Mouse (Mus musculus) lung, postnatal 0 days (tissue): Measurements from ENCODE around the gene Tssk1. TPM values are rescaled to one million over a fixed set of nuclear protein-coding genes. Genes with fewer than 3 reads are reported as not detected.

Experiments used
- ATAC-seq: fragments of 200-750 bp; cut with Nextera tagmentation; 2 replicates; pipeline ENCODE4 v1.8.0; 2017; ENCODE audit warnings: moderate library complexity
- DNase-seq: peaks from one replicate; pipeline ENCODE4 v3.0.0-alpha.2; 2016; ENCODE audit warnings: low spot score
- H3K27ac ChIP-seq: fragments of 300-500 bp; sonication (generic); 2 replicates; pipeline ENCODE4 v1.5.1; 2014; ENCODE audit warnings: antibody characterized with exemption, mild to moderate bottlenecking, low read length, mixed read lengths
- H3K27me3 ChIP-seq: fragments of 300-500 bp; sonication (generic); replicated peaks from 2 replicates; pipeline ENCODE4 v1.6.1; 2014; ENCODE audit warnings: low read length, mixed read lengths; ENCODE audit not compliant: insufficient read depth
- H3K36me3 ChIP-seq: fragments of 300-500 bp; sonication (generic); 2 replicates; pipeline ENCODE4 v1.6.1; 2014; ENCODE audit warnings: low read length, mixed read lengths; ENCODE audit not compliant: insufficient read depth
- H3K4me1 ChIP-seq: fragments of 300-500 bp; sonication (generic); 2 replicates; pipeline ENCODE4 v1.6.1; 2014; ENCODE audit warnings: antibody characterized with exemption, low read depth, low read length, mixed read lengths; ENCODE audit not compliant: insufficient read depth
- H3K4me2 ChIP-seq: fragments of 300-500 bp; sonication (generic); replicated peaks from 2 replicates; pipeline ENCODE4 v1.6.1; 2014; ENCODE audit warnings: low read depth, mild to moderate bottlenecking, low read length, moderate library complexity, mixed read lengths
- H3K4me3 ChIP-seq: fragments of 300-500 bp; sonication (generic); 2 replicates; pipeline ENCODE4 v1.5.1; 2014; ENCODE audit warnings: low read depth, low read length
- H3K9ac ChIP-seq: fragments of 300-500 bp; sonication (generic); replicated peaks from 2 replicates; pipeline ENCODE4 v1.6.1; 2014; ENCODE audit warnings: low read depth, mild to moderate bottlenecking
- H3K9me3 ChIP-seq: fragments of 300-500 bp; sonication (generic); 2 replicates; pipeline ENCODE4 v1.6.1; 2016; ENCODE audit warnings: low read length, mixed read lengths
- CTCF ChIP-seq: IDR thresholded peaks from 2 replicates; pipeline ENCODE4 v1.5.1; 2016; ENCODE audit warnings: antibody characterized with exemption, mild to moderate bottlenecking
- EP300 ChIP-seq: IDR thresholded peaks from 2 replicates; pipeline ENCODE4 v1.6.1; 2016; ENCODE audit warnings: antibody characterized with exemption, mild to moderate bottlenecking, control low read depth
- WGBS: fragments of 180-500 bp; shearing (Covaris S2); extraction: QIAGEN DNeasy Blood & Tissue Kit; methylation state at CpG from one replicate; pipeline ENCODE4 v1.1.7; 2014; 5-methylcytosine and 5-hydroxymethylcytosine counted together
- polyA plus RNA-seq: library from polyadenylated mRNA; unstranded; fragments of >200 nt; fragmentation: Nextera tagmentation; extraction: Ambion mirVana; gene quantifications from 2 replicates; pipeline ENCODE4 v1.2.1, GENCODE M21; 2015

Tssk1 gene
- polyA plus RNA-seq, 1 experiment from 2014 or later, result not detected

GRCm38 (mm10) chr16:17945081-17945831 lies 51.2 kb downstream of the Tssk1 start:
- Histone ChIP-seq H3K9me3 (no peaks in the 10 kb centered on the region), H3K4me2 (no peak overlapping the region), H3K27me3 (no peaks in the 10 kb centered on the region), H3K27ac (0 out of 2 replicates have a peak overlapping the region, but pooled peaks have one; percentile 16), H3K9ac (no peak overlapping the region), H3K4me1 (no peaks in the 10 kb centered on the region), H3K4me3 (no peak overlapping the region), H3K36me3 (no peaks in the 10 kb centered on the region)
- 39% methylated on average over 7 of the region's 7 CpGs for WGBS
- DNase-seq, result peak; percentile 84
- peak; percentile 90 for ATAC-seq
- no peak for TF ChIP-seq CTCF
- TF ChIP-seq EP300, result peak; percentile 71

Other genes starting within 250 kb of the Tssk1 start
- 10.4 and 13.0 TPM in 2 replicates for gene Ccdc74a, start 247.8 kb upstream of the Tssk1 start, polyA plus RNA-seq
- 23.0 and 24.0 TPM in 2 replicates for gene Med15, start 161.3 kb upstream of the Tssk1 start, polyA plus RNA-seq
- gene Klhl22, start 134.6 kb upstream of the Tssk1 start, polyA plus RNA-seq, result 25.4 and 29.8 TPM in 2 replicates
- 18.5 and 20.4 TPM in 2 replicates for gene Scarf2, start 96.9 kb upstream of the Tssk1 start, polyA plus RNA-seq
- gene B830017H08Rik, start 61.1 kb upstream of the Tssk1 start, polyA plus RNA-seq, result not detected in 2 replicates
- 1.8 TPM in 2 replicates for gene Car15, start 55.9 kb upstream of the Tssk1 start, polyA plus RNA-seq
- gene Gm20518, start 2.6 kb upstream of the Tssk1 start, polyA plus RNA-seq, result 0.11 and 0.18 TPM in 2 replicates
- 47.3 and 49.2 TPM in 2 replicates for gene Dgcr2, start 4.3 kb downstream of the Tssk1 start, polyA plus RNA-seq
- not detected in 2 replicates for gene Tssk2, start 4.4 kb downstream of the Tssk1 start, polyA plus RNA-seq
- 21.8 and 22.6 TPM in 2 replicates for gene Ess2, start 17.1 kb downstream of the Tssk1 start, polyA plus RNA-seq
- gene Gsc2, start 20.8 kb downstream of the Tssk1 start, polyA plus RNA-seq, result not detected in 2 replicates
- gene Slc25a1, start 34.0 kb downstream of the Tssk1 start, polyA plus RNA-seq, result 87.3 and 94.0 TPM in 2 replicates
- 0.21 and 0.30 TPM in 2 replicates for gene Vpreb2, start 86.2 kb downstream of the Tssk1 start, polyA plus RNA-seq
- 78.6 and 87.2 TPM in 2 replicates for gene Dgcr6, start 158.6 kb downstream of the Tssk1 start, polyA plus RNA-seq
- gene Prodh, start 196.0 kb downstream of the Tssk1 start, polyA plus RNA-seq, result 10.6 and 11.0 TPM in 2 replicates
- gene Rtn4r, start 233.4 kb downstream of the Tssk1 start, polyA plus RNA-seq, result 0.17 and 0.23 TPM in 2 replicates